Mouse (Mus musculus): ENCODE results near the gene 5730480H06Rik.

Gene 5730480H06Rik

GRCm38 (mm10) chr5:48327652-48328051, at the start of gene 5730480H06Rik:
Gene 5730480H06Rik, plus strand, starts transcription at chr5:48327952.
- in situ Hi-C loops (cut with MboI; ENCODE audit: unreplicated experiment in 2 of 2), result loop anchor here in 1 of 2 experiments (25.0 kb wide), 1 partner anchor 1315 kb away; no protein-coding TSS in a partner anchor

GRCm38 (mm10) chr5:48301186-48301585, 26.6 kb upstream of the 5730480H06Rik start:
- in situ Hi-C loops (cut with MboI; ENCODE audit: unreplicated experiment in 2 of 2), result no loop called here

GRCm38 (mm10) chr5:48315057-48315602, 12.6 kb upstream of the 5730480H06Rik start:
- in situ Hi-C loops (cut with MboI; ENCODE audit: unreplicated experiment in 2 of 2), result no loop called here

- in situ Hi-C loops (cut with MboI; ENCODE audit: unreplicated experiment in 2 of 2), result no loop called here
These were observed 7.2 kb upstream of the 5730480H06Rik start for GRCm38 (mm10) chr5:48320597-48320996.

GRCm38 (mm10) chr5:48326221-48326620, 1.5 kb upstream of the 5730480H06Rik start:
- in situ Hi-C loops (cut with MboI; ENCODE audit: unreplicated experiment in 2 of 2), result loop anchor here in 1 of 2 experiments (25.0 kb wide), 1 partner anchor 1314 kb away; no protein-coding TSS in a partner anchor

- in situ Hi-C loops (cut with MboI; ENCODE audit: unreplicated experiment in 2 of 2), result loop anchor here in 1 of 2 experiments (25.0 kb wide), 1 partner anchor 1317 kb away; no protein-coding TSS in a partner anchor
These were observed 2.0 kb downstream of the 5730480H06Rik start for GRCm38 (mm10) chr5:48329751-48330150.

GRCm38 (mm10) chr5:48330817-48331216, 3.1 kb downstream of the 5730480H06Rik start:
- in situ Hi-C loops (cut with MboI; ENCODE audit: unreplicated experiment in 2 of 2), result loop anchor here in 1 of 2 experiments (25.0 kb wide), 1 partner anchor 1319 kb away; no protein-coding TSS in a partner anchor

- in situ Hi-C loops (cut with MboI; ENCODE audit: unreplicated experiment in 2 of 2), result loop anchor here in 1 of 2 experiments (25.0 kb wide), 1 partner anchor 1319 kb away; no protein-coding TSS in a partner anchor
These were observed 3.7 kb downstream of the 5730480H06Rik start for GRCm38 (mm10) chr5:48331441-48331840.

GRCm38 (mm10) chr5:48333407-48333806, 5.7 kb downstream of the 5730480H06Rik start:
- in situ Hi-C loops (cut with MboI; ENCODE audit: unreplicated experiment in 2 of 2), result loop anchor here in 1 of 2 experiments (25.0 kb wide), 1 partner anchor 1321 kb away; no protein-coding TSS in a partner anchor

GRCm38 (mm10) chr5:48333884-48334513, 6.2 kb downstream of the 5730480H06Rik start:
- in situ Hi-C loops (cut with MboI; ENCODE audit: unreplicated experiment in 2 of 2), result loop anchor here in 1 of 2 experiments (25.0 kb wide), 1 partner anchor 1322 kb away; no protein-coding TSS in a partner anchor

- in situ Hi-C loops (cut with MboI; ENCODE audit: unreplicated experiment in 2 of 2), result loop anchor here (10.0 to 25.0 kb wide), 2 partner anchors 1329 to 1896 kb away; no protein-coding TSS in a partner anchor
These were observed 13.2 kb downstream of the 5730480H06Rik start for GRCm38 (mm10) chr5:48340808-48341433.

GRCm38 (mm10) chr5:48345095-48345982, 17.6 kb downstream of the 5730480H06Rik start:
- in situ Hi-C loops (cut with MboI; ENCODE audit: unreplicated experiment in 2 of 2), result loop anchor here (10.0 to 25.0 kb wide), 2 partner anchors 1333 to 1901 kb away; no protein-coding TSS in a partner anchor

- in situ Hi-C loops (cut with MboI; ENCODE audit: unreplicated experiment in 2 of 2), result loop anchor here (10.0 to 25.0 kb wide), 2 partner anchors 1334 to 1901 kb away; no protein-coding TSS in a partner anchor
These were observed 18.4 kb downstream of the 5730480H06Rik start for GRCm38 (mm10) chr5:48345983-48346648.

- in situ Hi-C loops (cut with MboI; ENCODE audit: unreplicated experiment in 2 of 2), result loop anchor here (10.0 to 25.0 kb wide), 2 partner anchors 1337 to 1905 kb away; no protein-coding TSS in a partner anchor
These were observed 21.6 kb downstream of the 5730480H06Rik start for GRCm38 (mm10) chr5:48349309-48349708.

- in situ Hi-C loops (cut with MboI; ENCODE audit: unreplicated experiment in 2 of 2), result no loop called here
These were observed 44.4 kb downstream of the 5730480H06Rik start for GRCm38 (mm10) chr5:48371890-48372766.

- in situ Hi-C loops (cut with MboI; ENCODE audit: unreplicated experiment in 2 of 2), result no loop called here
These were observed 74.7 kb downstream of the 5730480H06Rik start for GRCm38 (mm10) chr5:48402497-48402896.

GRCm38 (mm10) chr5:48408276-48408675, 80.5 kb downstream of the 5730480H06Rik start:
- in situ Hi-C loops (cut with MboI; ENCODE audit: unreplicated experiment in 2 of 2), result no loop called here

- in situ Hi-C loops (cut with MboI; ENCODE audit: unreplicated experiment in 2 of 2), result no loop called here
These were observed 82.6 kb downstream of the 5730480H06Rik start for GRCm38 (mm10) chr5:48410348-48410747.
